Mouse (Mus musculus) 3134 (cell line): ENCODE measurements around the gene Nck2.
"Not testable (repeated sequence)": the region's sequence is repeated elsewhere in the genome, so short reads cannot be mapped to it uniquely, and the experiment has no call there.

Source experiments
- DNase-seq: peaks from one replicate; pipeline ENCODE4 v3.0.0-alpha.2; 2011; ENCODE audit warnings: low spot score; ENCODE audit not compliant: insufficient read length; ENCODE audit errors: extremely low read depth

The Nck2 gene

GRCm38 (mm10) chr1:43529086-43529485, 84.7 kb downstream of the Nck2 start:
- DNase-seq = no peak

DNA sequence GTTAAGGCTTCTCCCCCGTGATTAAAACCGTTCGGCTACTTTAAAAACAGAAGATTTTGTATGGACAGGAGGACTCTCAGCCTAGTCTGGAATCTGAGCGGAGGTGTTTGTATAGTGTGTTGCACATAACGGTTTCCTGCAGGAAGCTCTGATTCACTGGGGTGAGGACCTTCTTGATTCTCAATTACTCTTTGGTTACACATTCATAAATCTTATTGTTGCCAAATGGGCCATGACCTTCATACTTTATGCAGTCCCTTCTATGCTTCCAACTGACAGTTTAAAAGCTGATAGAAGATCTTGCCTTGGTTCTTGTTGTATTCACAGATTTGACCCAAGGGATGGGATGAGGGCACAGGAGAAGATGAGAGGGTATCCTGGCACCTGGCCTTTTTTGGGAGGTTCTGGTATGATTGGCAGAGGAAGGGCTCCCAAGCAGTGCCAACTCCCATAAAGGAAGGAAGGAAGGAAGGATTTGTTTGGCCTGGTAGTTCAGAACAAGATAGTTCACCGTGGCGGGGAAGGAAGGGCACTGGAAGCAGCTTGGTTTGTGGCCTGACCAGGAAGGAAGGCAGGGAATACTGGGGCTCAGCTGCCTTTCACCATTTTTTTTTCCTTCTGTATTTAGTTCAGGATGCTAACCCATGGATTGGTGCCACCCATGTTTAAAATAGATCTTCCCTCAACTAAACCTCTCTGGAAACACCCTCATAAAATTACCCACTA, 86.1 kb downstream of the Nck2 start:
- DNase-seq = no peak

GRCm38 (mm10) chr1:43531307-43531706, 86.9 kb downstream of the Nck2 start:
- no peak for DNase-seq

DNA sequence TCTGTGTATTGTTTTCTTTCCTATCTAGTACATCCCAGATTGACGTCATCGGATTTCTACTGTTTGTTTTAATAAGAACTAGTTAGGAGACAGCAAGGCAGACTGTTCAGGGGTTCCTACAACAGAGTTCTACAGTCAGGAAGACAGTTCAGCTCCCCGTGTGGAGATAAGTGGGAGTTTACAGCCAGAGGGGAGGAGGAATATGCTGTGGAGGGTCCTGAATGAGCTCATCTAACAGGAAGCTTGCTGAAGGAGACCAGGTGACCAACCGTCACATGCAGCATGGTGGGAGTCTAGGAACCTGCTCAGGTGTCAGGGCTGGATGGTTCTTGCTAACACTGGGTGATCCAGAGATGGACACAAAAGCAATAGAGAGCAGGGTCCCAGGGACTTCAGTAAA, 87.9 kb downstream of the Nck2 start:
- DNase-seq = no peak

- DNase-seq = not testable (repeated sequence)
These were observed 89.1 kb downstream of the Nck2 start for GRCm38 (mm10) chr1:43533497-43533896.

GRCm38 (mm10) chr1:43534060-43534760, 89.8 kb downstream of the Nck2 start:
- DNase-seq = no peak

DNA sequence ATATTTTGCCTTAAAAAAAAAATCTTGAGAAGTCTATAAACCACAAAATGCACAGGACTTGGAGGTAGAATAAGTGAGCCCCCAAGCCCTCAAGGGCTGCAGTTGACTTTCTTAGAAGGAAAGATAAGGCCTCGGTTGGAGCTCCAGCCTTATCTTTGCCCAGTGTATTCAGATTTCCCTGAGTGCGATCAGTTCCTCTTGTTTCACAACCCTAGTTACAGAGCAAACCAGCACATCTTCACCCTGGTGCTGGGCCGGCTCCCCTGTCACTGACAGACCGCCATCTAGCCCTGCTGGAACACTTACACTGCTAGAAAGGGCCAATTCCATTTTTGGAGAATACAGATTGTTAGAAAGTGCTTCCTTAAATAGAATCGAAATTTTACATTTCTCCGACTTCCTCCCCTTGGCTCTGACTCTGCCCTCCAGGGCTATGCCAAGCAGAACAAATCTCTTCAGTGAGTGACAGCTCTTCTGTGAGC, 91.2 kb downstream of the Nck2 start:
- no peak for DNase-seq

GRCm38 (mm10) chr1:43536266-43536665, 91.9 kb downstream of the Nck2 start:
- DNase-seq = no peak

DNA sequence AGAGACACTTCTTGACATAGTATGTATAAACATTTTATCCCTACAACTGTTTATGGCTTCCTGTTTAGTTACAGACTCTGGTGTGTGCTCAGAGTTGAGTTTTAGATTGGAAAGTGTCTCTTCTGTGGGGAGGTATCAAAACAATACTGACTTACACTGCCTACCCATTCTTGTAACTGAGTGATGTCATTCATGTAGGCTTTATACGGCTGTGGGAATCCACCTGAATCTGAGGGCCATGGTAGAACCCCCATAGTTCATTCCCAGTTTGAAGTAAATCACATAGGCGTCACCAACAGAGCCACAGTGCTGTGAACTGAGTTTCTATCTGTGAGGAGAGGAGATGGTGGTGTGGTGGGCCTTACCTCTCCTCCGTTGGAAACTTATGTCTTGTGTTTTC, 92.6 kb downstream of the Nck2 start:
- DNase-seq = no peak

DNA sequence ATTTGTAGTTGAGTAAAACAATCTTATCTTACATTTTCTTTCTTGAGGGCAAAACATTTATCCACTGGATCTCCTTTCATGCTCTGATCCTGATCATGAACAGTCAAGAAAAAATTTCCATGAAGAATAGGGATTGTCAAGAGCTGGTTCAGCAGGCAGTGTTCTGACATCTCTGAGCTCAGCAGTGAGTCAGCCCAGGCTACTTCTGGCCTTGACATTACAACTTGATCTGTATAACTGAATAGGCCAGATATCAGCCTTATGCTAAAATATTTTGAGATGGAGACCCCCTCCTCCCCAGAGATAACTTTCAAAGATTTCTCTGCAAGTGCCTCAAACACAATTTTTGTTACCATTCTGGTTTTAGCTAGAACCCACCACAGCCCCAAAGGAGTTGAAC, 93.1 kb downstream of the Nck2 start:
- DNase-seq = no peak

DNA sequence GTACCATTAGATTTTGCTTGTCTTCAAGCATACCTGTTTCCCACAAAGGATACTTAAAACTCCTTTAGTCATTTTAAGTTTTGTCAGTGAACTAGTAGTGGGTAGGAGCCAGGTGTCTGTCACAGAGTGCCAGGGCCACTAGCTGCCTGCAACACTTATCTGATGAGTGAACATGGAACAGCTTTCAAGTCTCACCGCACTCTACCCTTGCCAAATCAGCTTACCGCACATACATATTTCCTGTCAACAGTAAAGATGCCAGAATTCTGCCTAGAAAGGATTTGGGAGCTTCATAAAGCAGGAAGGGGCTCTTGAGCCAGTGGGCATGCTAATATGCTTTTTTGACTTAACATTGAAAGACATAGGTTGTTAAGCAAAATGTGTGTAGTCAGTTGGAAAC, 94.3 kb downstream of the Nck2 start:
- no peak for DNase-seq

GRCm38 (mm10) chr1:43539689-43540380, 95.5 kb downstream of the Nck2 start:
- DNase-seq = no peak

DNA sequence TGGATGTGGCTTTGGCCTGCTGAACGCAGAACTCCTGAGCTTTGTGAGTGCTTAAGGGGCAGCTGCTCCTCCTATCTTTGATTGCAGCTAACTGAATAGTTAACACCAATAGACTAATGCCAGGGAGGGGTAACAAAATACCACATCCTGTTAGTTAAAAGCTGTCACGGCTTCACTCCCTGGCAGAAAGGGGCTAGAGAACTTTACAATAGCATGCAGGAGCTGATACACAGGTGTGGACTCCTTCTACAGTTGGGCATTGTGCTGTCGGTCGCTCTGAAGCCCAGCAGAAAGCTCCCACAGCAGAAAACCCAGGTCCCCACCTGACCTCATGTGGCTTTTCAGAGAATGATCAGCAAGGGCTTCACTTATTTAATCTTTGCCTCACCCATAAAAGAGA, 98.0 kb downstream of the Nck2 start:
- no peak for DNase-seq

- no peak for DNase-seq
These were observed 103.3 kb downstream of the Nck2 start for GRCm38 (mm10) chr1:43547644-43548043.

GRCm38 (mm10) chr1:43548749-43549148, 104.4 kb downstream of the Nck2 start:
- DNase-seq = no peak

DNA sequence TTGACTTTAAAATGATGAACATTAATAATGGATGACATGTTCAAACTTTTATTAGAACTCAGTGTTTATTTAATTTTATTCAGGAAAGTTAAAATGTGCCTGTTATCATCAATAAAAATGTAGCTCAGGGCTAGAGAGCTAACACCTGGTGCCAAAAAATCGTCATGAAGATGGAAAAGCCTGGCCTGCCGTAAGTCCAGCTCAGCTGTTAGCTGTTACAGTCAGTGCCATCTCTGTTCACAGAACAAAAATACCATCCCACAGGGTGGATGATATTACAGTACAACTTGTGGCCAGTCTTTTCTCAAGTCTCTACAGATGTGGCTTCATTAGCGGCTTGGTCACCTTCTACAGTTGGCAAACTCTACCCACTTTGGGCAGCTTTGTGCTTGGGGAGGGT, 106.1 kb downstream of the Nck2 start:
- no peak for DNase-seq

DNA sequence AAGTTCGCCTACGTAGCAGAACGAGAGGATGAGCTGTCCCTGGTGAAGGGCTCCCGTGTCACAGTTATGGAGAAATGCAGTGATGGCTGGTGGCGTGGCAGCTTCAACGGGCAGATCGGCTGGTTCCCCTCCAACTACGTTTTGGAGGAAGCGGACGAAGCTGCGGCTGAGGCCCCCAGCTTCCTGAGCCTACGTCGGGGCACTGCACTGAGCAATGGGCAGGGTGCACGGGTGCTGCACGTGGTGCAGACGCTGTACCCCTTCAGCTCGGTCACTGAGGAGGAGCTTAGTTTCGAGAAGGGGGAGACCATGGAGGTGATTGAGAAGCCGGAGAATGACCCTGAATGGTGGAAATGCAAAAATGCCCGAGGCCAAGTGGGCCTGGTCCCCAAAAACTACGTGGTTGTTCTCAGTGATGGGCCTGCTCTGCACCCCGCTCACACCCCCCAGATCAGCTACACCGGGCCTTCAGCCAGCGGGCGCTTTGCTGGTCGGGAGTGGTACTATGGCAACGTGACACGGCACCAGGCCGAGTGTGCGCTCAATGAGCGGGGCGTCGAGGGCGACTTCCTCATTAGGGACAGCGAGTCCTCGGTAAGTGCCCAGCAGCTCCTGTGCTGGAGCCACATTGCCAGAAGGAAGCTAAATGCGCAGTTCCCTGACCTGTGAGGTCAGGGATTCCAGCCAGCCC, 109.8 kb downstream of the Nck2 start:
- DNase-seq = not testable (repeated sequence)

DNA sequence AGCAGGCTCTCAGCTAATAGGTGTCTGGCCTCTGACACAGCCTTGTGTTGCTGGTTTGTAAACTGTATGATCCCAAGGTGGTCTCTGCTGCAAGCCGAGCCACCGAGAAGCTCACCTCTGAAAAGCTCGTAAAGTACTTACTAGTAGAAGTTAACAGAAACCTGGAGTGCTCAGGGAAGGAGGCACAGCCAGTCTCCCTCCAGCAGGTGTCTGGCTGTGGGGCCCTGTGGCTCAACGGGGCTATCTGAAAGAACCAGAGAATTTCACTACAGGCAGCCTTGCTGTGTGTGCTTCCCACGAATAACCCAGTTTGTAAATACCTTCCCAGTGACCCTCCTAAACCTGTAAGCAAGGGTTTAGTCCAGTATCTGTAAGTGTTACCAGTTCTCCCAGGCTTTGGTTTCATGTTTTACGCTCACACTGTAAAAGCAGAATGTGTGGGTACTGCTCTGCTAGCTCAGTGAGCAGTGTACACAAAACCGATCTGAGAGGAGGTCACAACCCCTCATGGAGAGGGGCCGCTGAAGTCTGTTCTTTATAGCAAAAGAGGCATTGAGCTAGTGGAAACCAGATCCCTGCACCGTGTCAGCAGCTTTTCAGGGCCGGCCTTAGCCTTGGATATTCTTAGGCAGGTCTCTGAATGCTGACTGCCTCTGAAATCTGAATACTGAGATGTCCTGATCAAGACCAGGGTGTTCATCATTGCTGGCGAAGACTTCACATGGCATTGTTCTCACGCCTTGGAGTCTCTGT, 111.0 kb downstream of the Nck2 start:
- no peak for DNase-seq

DNA sequence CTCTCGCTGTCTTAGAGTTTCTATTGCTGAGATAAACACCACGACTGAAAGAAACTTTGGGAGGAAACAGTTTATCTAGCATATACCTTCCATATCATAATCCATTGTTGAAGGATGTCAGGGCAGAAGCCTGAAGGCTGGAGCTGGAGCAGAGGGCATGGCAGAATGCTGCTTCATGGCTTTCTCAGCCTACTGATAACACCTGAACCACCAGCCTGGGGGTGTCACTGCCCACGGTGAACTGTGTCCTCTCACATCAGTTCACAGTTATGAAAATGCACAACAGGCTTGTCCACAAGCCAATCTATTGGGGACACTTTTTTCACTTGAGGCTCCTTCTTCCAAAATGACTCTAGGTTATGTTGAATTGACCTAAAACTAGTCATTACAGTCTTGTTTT, 114.0 kb downstream of the Nck2 start:
- DNase-seq = no peak

GRCm38 (mm10) chr1:43559043-43559692, 114.8 kb downstream of the Nck2 start:
- no peak for DNase-seq
